Mouse (Mus musculus) cortical plate, adult 2 months (tissue): ENCODE results near the gene Lamb3.

ENCODE experiments used
- CTCF ChIP-seq: fragments of 200-500 bp; IDR thresholded peaks from 2 replicates; pipeline ENCODE4 v1.5.1; 2011; ENCODE audit warnings: mild to moderate bottlenecking, control low read depth, low read length; ENCODE audit not compliant: insufficient read depth; ENCODE audit errors: extremely low read depth
- POLR2A ChIP-seq: fragments of 200-500 bp; IDR thresholded peaks from 2 replicates; pipeline ENCODE4 v1.6.1; 2011; ENCODE audit warnings: mild to moderate bottlenecking, low read length, control low read depth; ENCODE audit not compliant: insufficient read depth; ENCODE audit errors: extremely low read depth

DNA sequence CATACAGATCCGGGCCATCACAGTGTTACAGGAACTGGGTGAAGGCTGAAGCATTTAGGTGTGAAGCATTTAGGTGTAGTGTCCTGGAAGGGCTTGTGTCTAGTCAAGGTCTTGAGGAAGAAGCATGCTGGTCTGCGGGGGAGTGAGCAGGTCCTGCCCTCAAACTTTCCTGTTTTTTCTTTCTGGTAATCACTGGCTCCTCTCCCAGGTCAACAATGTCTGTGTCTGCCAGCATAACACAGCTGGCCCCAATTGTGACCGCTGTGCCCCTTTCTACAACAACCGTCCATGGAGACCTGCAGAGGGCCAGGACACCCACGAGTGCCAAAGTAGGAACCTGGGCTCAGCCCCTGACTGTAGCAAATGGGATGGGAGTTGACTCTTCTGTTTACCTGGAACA lies 120.2 kb downstream of the Lamb3 start:
- TF ChIP-seq CTCF (no peak), POLR2A (no peak)
